Mouse (Mus musculus): ENCODE measurements around the gene Nav2. TPM values are rescaled to one million over a fixed set of nuclear protein-coding genes. Genes with fewer than 3 reads are reported as not detected.
A peak's percentile ranks its signal among the peaks of the same experiment; 100 is the strongest.

Gene Nav2
- total and polyA plus RNA-seq, 3 experiments: 20.4 to 49.9 (median 34.4) TPM

- Histone ChIP-seq H3K4me3 (no peak overlapping the region), H3K36me3 (ENCODE audit: control insufficient read depth, insufficient read depth, low read length) (no peaks in the 10 kb centered on the region), H3K9ac (ENCODE audit: low read depth, low read length) (no peak overlapping the region), H3K79me2 (replicated peaks; ENCODE audit: control insufficient read depth, insufficient read depth, low read length) (no peaks in the 10 kb centered on the region), H3K27me3 (ENCODE audit: control insufficient read depth, insufficient read depth, low read length) (no peaks in the 10 kb centered on the region), H3K27ac (no peak overlapping the region), H3K4me1 (ENCODE audit: control insufficient read depth, insufficient read depth, low read length) (no peaks in the 10 kb centered on the region)
- TF ChIP-seq POLR2A (IDR thresholded peaks at IDR 0.05; ENCODE audit: insufficient read depth, low read depth, low read length) (no peak), EP300 (IDR thresholded peaks at IDR 0.05; ENCODE audit: insufficient read depth, low read depth, low read length) (no peak), CTCF (IDR thresholded peaks at IDR 0.05) (no peak)
- WGBS: 62% methylated on average over 10 of the region's 10 CpGs
- intact Hi-C loops (cut with DNase I): no loop called here
- peak; percentile 27 to 33 for DNase-seq
Measured at GRCm38 (mm10) chr7:49055273-49055672, 146.8 kb downstream of the Nav2 start.

GRCm38 (mm10) chr7:49058304-49059012 lies 149.9 kb downstream of the Nav2 start:
- H3K4me3 ChIP-seq: no peak overlapping the region
- TF ChIP-seq EP300 (IDR thresholded peaks at IDR 0.05; ENCODE audit: insufficient read depth, low read depth, low read length): no peak
- TF ChIP-seq CTCF (IDR thresholded peaks at IDR 0.05): no peak
- TF ChIP-seq POLR2A (IDR thresholded peaks at IDR 0.05; ENCODE audit: insufficient read depth, low read depth, low read length): no peak
- no peaks in the 10 kb centered on the region for H3K27me3 ChIP-seq (ENCODE audit: control insufficient read depth, insufficient read depth, low read length)
- H3K27ac ChIP-seq: no peak overlapping the region
- no peak for DNase-seq
- no peak overlapping the region for H3K9ac ChIP-seq (ENCODE audit: low read depth, low read length)
- intact Hi-C loops (cut with DNase I): no loop called here
- 69% methylated on average over 8 of the region's 8 CpGs for WGBS
- no peaks in the 10 kb centered on the region for H3K79me2 ChIP-seq (replicated peaks; ENCODE audit: control insufficient read depth, insufficient read depth, low read length)
- no peaks in the 10 kb centered on the region for H3K36me3 ChIP-seq (ENCODE audit: control insufficient read depth, insufficient read depth, low read length)
- H3K4me1 ChIP-seq (ENCODE audit: control insufficient read depth, insufficient read depth, low read length): no peaks in the 10 kb centered on the region

- H3K27ac ChIP-seq: no peak overlapping the region
- DNase-seq: peak in 1 of 2 experiments; percentile 17
- intact Hi-C loops (cut with DNase I): loop anchor here (5.0 kb wide), 1 partner anchor 138 kb away; no protein-coding TSS in a partner anchor
Measured at GRCm38 (mm10) chr7:49064792-49065521, 156.4 kb downstream of the Nav2 start.

GRCm38 (mm10) chr7:49065621-49066475 lies 157.3 kb downstream of the Nav2 start:
- Histone ChIP-seq H3K79me2 (replicated peaks; ENCODE audit: control insufficient read depth, insufficient read depth, low read length) (no peaks in the 10 kb centered on the region), H3K4me1 (ENCODE audit: control insufficient read depth, insufficient read depth, low read length) (no peaks in the 10 kb centered on the region), H3K4me3 (no peak overlapping the region), H3K27me3 (ENCODE audit: control insufficient read depth, insufficient read depth, low read length) (no peaks in the 10 kb centered on the region), H3K9ac (ENCODE audit: low read depth, low read length) (no peak overlapping the region), H3K27ac (no peak overlapping the region), H3K36me3 (ENCODE audit: control insufficient read depth, insufficient read depth, low read length) (no peaks in the 10 kb centered on the region)
- 73% methylated on average over 9 of the region's 9 CpGs for WGBS
- intact Hi-C loops (cut with DNase I): loop anchor here (2.0 to 5.0 kb wide), 2 partner anchors 139 to 171 kb away; no protein-coding TSS in a partner anchor
- TF ChIP-seq POLR2A (IDR thresholded peaks at IDR 0.05; ENCODE audit: insufficient read depth, low read depth, low read length): no peak
- no peak for TF ChIP-seq EP300 (IDR thresholded peaks at IDR 0.05; ENCODE audit: insufficient read depth, low read depth, low read length)
- peak; percentile 70 for TF ChIP-seq CTCF (IDR thresholded peaks at IDR 0.05)
- peak; percentile 15 to 40 for DNase-seq

More at GRCm38 (mm10) chr7:49064792-49065521, 156.4 kb downstream of the Nav2 start:
- no peak overlapping the region for H3K9ac ChIP-seq (ENCODE audit: low read depth, low read length)
- TF ChIP-seq CTCF (IDR thresholded peaks at IDR 0.05) (no peak), EP300 (IDR thresholded peaks at IDR 0.05; ENCODE audit: insufficient read depth, low read depth, low read length) (no peak), POLR2A (IDR thresholded peaks at IDR 0.05; ENCODE audit: insufficient read depth, low read depth, low read length) (no peak)
- no peaks in the 10 kb centered on the region for H3K79me2 ChIP-seq (replicated peaks; ENCODE audit: control insufficient read depth, insufficient read depth, low read length)
- 36% methylated on average over 4 of the region's 4 CpGs for whole genome bisulfite sequencing
- no peak overlapping the region for H3K4me3 ChIP-seq
- no peaks in the 10 kb centered on the region for H3K36me3 ChIP-seq (ENCODE audit: control insufficient read depth, insufficient read depth, low read length)
- no peaks in the 10 kb centered on the region for H3K27me3 ChIP-seq (ENCODE audit: control insufficient read depth, insufficient read depth, low read length)
- no peaks in the 10 kb centered on the region for H3K4me1 ChIP-seq (ENCODE audit: control insufficient read depth, insufficient read depth, low read length)

GRCm38 (mm10) chr7:49066828-49067227 lies 158.3 kb downstream of the Nav2 start:
- Histone ChIP-seq H3K27ac (no peak overlapping the region), H3K9ac (ENCODE audit: low read depth, low read length) (no peak overlapping the region), H3K36me3 (ENCODE audit: control insufficient read depth, insufficient read depth, low read length) (no peaks in the 10 kb centered on the region), H3K4me1 (ENCODE audit: control insufficient read depth, insufficient read depth, low read length) (no peaks in the 10 kb centered on the region), H3K27me3 (ENCODE audit: control insufficient read depth, insufficient read depth, low read length) (no peaks in the 10 kb centered on the region), H3K4me3 (no peak overlapping the region), H3K79me2 (replicated peaks; ENCODE audit: control insufficient read depth, insufficient read depth, low read length) (no peaks in the 10 kb centered on the region)
- no peak for TF ChIP-seq EP300 (IDR thresholded peaks at IDR 0.05; ENCODE audit: insufficient read depth, low read depth, low read length)
- TF ChIP-seq CTCF (IDR thresholded peaks at IDR 0.05): no peak
- TF ChIP-seq POLR2A (IDR thresholded peaks at IDR 0.05; ENCODE audit: insufficient read depth, low read depth, low read length): no peak
- intact Hi-C loops (cut with DNase I): loop anchor here (2.0 to 5.0 kb wide), 2 partner anchors 140 to 172 kb away; no protein-coding TSS in a partner anchor
- DNase-seq: no peak
- 88% methylated on average over 1 of the region's 1 CpGs for WGBS

Measured in heart, adult 2 months (tissue).